Mouse (Mus musculus): Measurements from ENCODE around the gene Tas2r105. TPM values are rescaled to one million over a fixed set of nuclear protein-coding genes. Genes with fewer than 3 reads are reported as not detected.

The Tas2r105 gene
- total RNA-seq (2022) = not detected

- no peak for DNase-seq (ENCODE audit: low spot score in 2 of 2)
These were observed at the start of gene Tas2r105 for GRCm38 (mm10) chr6:131687395-131687794. TSS of gene Tas2r105 (minus strand) at chr6:131687495.

- no peak for DNase-seq (ENCODE audit: low spot score in 2 of 2)
These were observed 25.5 kb upstream of the Tas2r105 start for GRCm38 (mm10) chr6:131712803-131713202.

GRCm38 (mm10) chr6:131689963-131690362 lies 2.7 kb upstream of the Tas2r105 start, which contains the start of gene Tas2r114:
TSS of gene Tas2r114 (minus strand) at chr6:131690063.
- DNase-seq (ENCODE audit: low spot score in 2 of 2) = no peak

GRCm38 (mm10) chr6:131685644-131686043 lies 1.7 kb downstream of the Tas2r105 start, which contains the start of gene Tas2r104:
TSS of gene Tas2r104 (minus strand) at chr6:131685744.
- DNase-seq (ENCODE audit: low spot score in 2 of 2) = no peak

- DNase-seq (ENCODE audit: low spot score in 2 of 2) = no peak
These were observed 8.5 kb downstream of the Tas2r105 start, which contains the start of gene Tas2r106 for GRCm38 (mm10) chr6:131678786-131679185. TSS of gene Tas2r106 (minus strand) at chr6:131678886.

GRCm38 (mm10) chr6:131660049-131660448 lies 27.2 kb downstream of the Tas2r105 start, which contains the start of gene Tas2r107:
TSS of gene Tas2r107 (minus strand) at chr6:131660149.
- DNase-seq (ENCODE audit: low spot score in 2 of 2) = no peak

Other genes starting within 250 kb of the Tas2r105 start
- not detected for gene 5430401F13Rik, start 201.1 kb downstream of the Tas2r105 start, total RNA-seq (2022)
- not detected for gene Gm6619, start 201.1 kb downstream of the Tas2r105 start, total RNA-seq (2022)
- gene Tas2r130, start 56.6 kb downstream of the Tas2r105 start, total RNA-seq (2022) = not detected
- gene Tas2r107, start 27.3 kb downstream of the Tas2r105 start, total RNA-seq (2022) = not detected
- gene Tas2r106, start 8.6 kb downstream of the Tas2r105 start, total RNA-seq (2022) = not detected
- not detected for gene Tas2r104, start 1.8 kb downstream of the Tas2r105 start, total RNA-seq (2022)
- not detected for gene Tas2r114, start 2.6 kb upstream of the Tas2r105 start, total RNA-seq (2022)